Mouse (Mus musculus): ENCODE data around the gene Pitpna. TPM values are rescaled to one million over a fixed set of nuclear protein-coding genes. Genes with fewer than 3 reads are reported as not detected.

Pitpna gene
- polyA plus RNA-seq, 1 experiment from 2014 or later: 116 TPM

- Histone ChIP-seq H3K9ac (no peak overlapping the region), H3K36me3 (peaks cover 77% of the 10 kb centered on the region), H3K9me3 (replicated peaks) (no peaks in the 10 kb centered on the region), H3K4me1 (no peaks in the 10 kb centered on the region), H3K27me3 (no peaks in the 10 kb centered on the region), H3K4me3 (no peak overlapping the region), H3K27ac (no peak overlapping the region), H3K4me2 (replicated peaks) (no peak overlapping the region)
- ATAC-seq (ENCODE audit: low FRiP score): no peak
- WGBS: 93% methylated on average over 5 of the region's 5 CpGs
Measured at GRCm38 (mm10) chr11:75604826-75605225, 16.9 kb downstream of the Pitpna start.

GRCm38 (mm10) chr11:75605318-75605717, 17.4 kb downstream of the Pitpna start:
- WGBS: 79% methylated on average over 1 of the region's 1 CpGs
- ATAC-seq (ENCODE audit: low FRiP score): no peak
- H3K4me3 ChIP-seq: no peak overlapping the region

GRCm38 (mm10) chr11:75608776-75609175, 20.9 kb downstream of the Pitpna start:
- WGBS: 91% methylated on average over 5 of the region's 5 CpGs
- ATAC-seq (ENCODE audit: low FRiP score): no peak
- no peak overlapping the region for H3K27ac ChIP-seq
- no peaks in the 10 kb centered on the region for H3K4me1 ChIP-seq
- no peak overlapping the region for H3K4me3 ChIP-seq
- H3K9me3 ChIP-seq (replicated peaks): no peaks in the 10 kb centered on the region
- no peak overlapping the region for H3K4me2 ChIP-seq (replicated peaks)
- no peaks in the 10 kb centered on the region for H3K27me3 ChIP-seq
- H3K9ac ChIP-seq: no peak overlapping the region
- H3K36me3 ChIP-seq: peaks cover 77% of the 10 kb centered on the region

More at GRCm38 (mm10) chr11:75605318-75605717, 17.4 kb downstream of the Pitpna start:
- H3K9ac ChIP-seq: no peak overlapping the region
- no peak overlapping the region for H3K4me2 ChIP-seq (replicated peaks)
- no peaks in the 10 kb centered on the region for H3K9me3 ChIP-seq (replicated peaks)
- H3K27ac ChIP-seq: no peak overlapping the region
- H3K27me3 ChIP-seq: no peaks in the 10 kb centered on the region
- H3K36me3 ChIP-seq: peaks cover 78% of the 10 kb centered on the region
- H3K4me1 ChIP-seq: no peaks in the 10 kb centered on the region

GRCm38 (mm10) chr11:75610021-75610420, 22.1 kb downstream of the Pitpna start:
- Histone ChIP-seq H3K27ac (no peak overlapping the region), H3K27me3 (no peaks in the 10 kb centered on the region), H3K4me1 (no peaks in the 10 kb centered on the region), H3K9ac (no peak overlapping the region), H3K4me2 (replicated peaks) (no peak overlapping the region), H3K9me3 (replicated peaks) (no peaks in the 10 kb centered on the region), H3K36me3 (peaks cover 76% of the 10 kb centered on the region), H3K4me3 (no peak overlapping the region)
- 89% methylated on average over 2 of the region's 2 CpGs for WGBS
- ATAC-seq (ENCODE audit: low FRiP score): no peak

- H3K4me3 ChIP-seq: no peak overlapping the region
- no peak overlapping the region for H3K27ac ChIP-seq
- H3K9me3 ChIP-seq (replicated peaks): no peaks in the 10 kb centered on the region
- no peak for ATAC-seq (ENCODE audit: low FRiP score)
- H3K27me3 ChIP-seq: no peaks in the 10 kb centered on the region
- WGBS: 87% methylated on average over 1 of the region's 1 CpGs
- H3K9ac ChIP-seq: no peak overlapping the region
- H3K4me1 ChIP-seq: no peaks in the 10 kb centered on the region
- H3K4me2 ChIP-seq (replicated peaks): no peak overlapping the region
- peaks cover 75% of the 10 kb centered on the region for H3K36me3 ChIP-seq
Measured at GRCm38 (mm10) chr11:75614769-75615168, 26.9 kb downstream of the Pitpna start.

- WGBS: 87% methylated on average over 2 of the region's 2 CpGs
- Histone ChIP-seq H3K27me3 (no peaks in the 10 kb centered on the region), H3K4me3 (no peak overlapping the region), H3K9me3 (replicated peaks) (no peaks in the 10 kb centered on the region), H3K27ac (no peak overlapping the region), H3K9ac (no peak overlapping the region), H3K4me2 (replicated peaks) (no peak overlapping the region), H3K36me3 (peaks cover 75% of the 10 kb centered on the region), H3K4me1 (no peaks in the 10 kb centered on the region)
- ATAC-seq (ENCODE audit: low FRiP score): no peak
Measured at GRCm38 (mm10) chr11:75615556-75615955, 27.7 kb downstream of the Pitpna start.

GRCm38 (mm10) chr11:75619133-75619532, 31.2 kb downstream of the Pitpna start:
- peaks cover 61% of the 10 kb centered on the region for H3K36me3 ChIP-seq
- WGBS: 86% methylated on average over 5 of the region's 5 CpGs

GRCm38 (mm10) chr11:75620136-75620780, 32.4 kb downstream of the Pitpna start:
- no peaks in the 10 kb centered on the region for H3K27me3 ChIP-seq
- WGBS: 92% methylated on average over 12 of the region's 12 CpGs
- no peak overlapping the region for H3K4me2 ChIP-seq (replicated peaks)
- no peak overlapping the region for H3K4me3 ChIP-seq
- no peak for ATAC-seq (ENCODE audit: low FRiP score)
- H3K27ac ChIP-seq: no peak overlapping the region
- H3K9ac ChIP-seq: no peak overlapping the region
- H3K9me3 ChIP-seq (replicated peaks): no peaks in the 10 kb centered on the region
- H3K4me1 ChIP-seq: no peaks in the 10 kb centered on the region
- peaks cover 60% of the 10 kb centered on the region for H3K36me3 ChIP-seq

More at GRCm38 (mm10) chr11:75619133-75619532, 31.2 kb downstream of the Pitpna start:
- no peaks in the 10 kb centered on the region for H3K4me1 ChIP-seq
- H3K9ac ChIP-seq: no peak overlapping the region
- no peak overlapping the region for H3K27ac ChIP-seq
- H3K4me2 ChIP-seq (replicated peaks): no peak overlapping the region
- H3K27me3 ChIP-seq: no peaks in the 10 kb centered on the region
- H3K9me3 ChIP-seq (replicated peaks): no peaks in the 10 kb centered on the region
- no peak overlapping the region for H3K4me3 ChIP-seq
- no peak for ATAC-seq (ENCODE audit: low FRiP score)

- Histone ChIP-seq H3K9ac (no peak overlapping the region), H3K4me1 (no peaks in the 10 kb centered on the region), H3K27ac (no peak overlapping the region), H3K9me3 (replicated peaks) (no peaks in the 10 kb centered on the region), H3K36me3 (peaks cover 66% of the 10 kb centered on the region), H3K4me2 (replicated peaks) (no peak overlapping the region), H3K27me3 (no peaks in the 10 kb centered on the region), H3K4me3 (no peak overlapping the region)
- no peak for ATAC-seq (ENCODE audit: low FRiP score)
- WGBS: 95% methylated on average over 2 of the region's 2 CpGs
Measured at GRCm38 (mm10) chr11:75621426-75621825, 33.5 kb downstream of the Pitpna start.

GRCm38 (mm10) chr11:75622588-75623329, 34.9 kb downstream of the Pitpna start:
- no peaks in the 10 kb centered on the region for H3K27me3 ChIP-seq
- no peaks in the 10 kb centered on the region for H3K9me3 ChIP-seq (replicated peaks)
- no peaks in the 10 kb centered on the region for H3K4me1 ChIP-seq
- peaks cover 70% of the 10 kb centered on the region for H3K36me3 ChIP-seq
- no peak overlapping the region for H3K27ac ChIP-seq
- no peak overlapping the region for H3K4me3 ChIP-seq
- H3K9ac ChIP-seq: no peak overlapping the region
- no peak for ATAC-seq (ENCODE audit: low FRiP score)
- H3K4me2 ChIP-seq (replicated peaks): no peak overlapping the region
- WGBS: 90% methylated on average over 2 of the region's 2 CpGs

- Histone ChIP-seq H3K4me3 (no peak overlapping the region), H3K27ac (no peak overlapping the region), H3K27me3 (no peaks in the 10 kb centered on the region), H3K9me3 (replicated peaks) (no peaks in the 10 kb centered on the region), H3K36me3 (peaks cover 68% of the 10 kb centered on the region), H3K4me2 (replicated peaks) (no peak overlapping the region), H3K4me1 (no peaks in the 10 kb centered on the region), H3K9ac (no peak overlapping the region)
- WGBS: 78% methylated on average over 2 of the region's 2 CpGs
- ATAC-seq (ENCODE audit: low FRiP score): no peak
Measured at GRCm38 (mm10) chr11:75624102-75624554, 36.2 kb downstream of the Pitpna start.

- ATAC-seq (ENCODE audit: low FRiP score): no peak
- Histone ChIP-seq H3K27me3 (no peaks in the 10 kb centered on the region), H3K9ac (no peak overlapping the region), H3K9me3 (replicated peaks) (no peaks in the 10 kb centered on the region), H3K4me3 (no peak overlapping the region), H3K4me1 (peaks cover 7% of the 10 kb centered on the region), H3K27ac (no peak overlapping the region), H3K4me2 (replicated peaks) (no peak overlapping the region), H3K36me3 (peaks cover 52% of the 10 kb centered on the region)
- WGBS: 92% methylated on average over 4 of the region's 4 CpGs
Measured at GRCm38 (mm10) chr11:75625820-75626219, 37.9 kb downstream of the Pitpna start.

Data from hindbrain, embryonic 12.5 days (tissue).